Mouse (Mus musculus) 416B (cell line): ENCODE measurements around the gene Zfp354a.
"Not testable (repeated sequence)": the region's sequence is repeated elsewhere in the genome, so short reads cannot be mapped to it uniquely, and the experiment has no call there.

Experiments used
- DNase-seq: peaks from one replicate; pipeline ENCODE4 v3.0.0; 2011; ENCODE audit warnings: low read depth

Gene Zfp354a

GRCm38 (mm10) chr11:51059151-51059571 lies at the start of gene Zfp354a:
Gene Zfp354a, plus strand, starts transcription at chr11:51059257.
- DNase-seq: no peak

GRCm38 (mm10) chr11:51011821-51012220 lies 47.2 kb upstream of the Zfp354a start:
- DNase-seq: no peak

GRCm38 (mm10) chr11:51013936-51014335 lies 45.1 kb upstream of the Zfp354a start, which contains the start of gene Olfr54:
Gene Olfr54, plus strand, starts transcription at chr11:51014236.
- DNase-seq: no peak

- no peak for DNase-seq
These were observed 42.7 kb upstream of the Zfp354a start for GRCm38 (mm10) chr11:51016341-51016740.

- DNase-seq: not testable (repeated sequence)
These were observed 32.2 kb upstream of the Zfp354a start for GRCm38 (mm10) chr11:51026811-51027210.

GRCm38 (mm10) chr11:51029381-51029780 lies 29.7 kb upstream of the Zfp354a start:
- DNase-seq: not testable (repeated sequence)

GRCm38 (mm10) chr11:51030225-51030624 lies 28.8 kb upstream of the Zfp354a start:
- DNase-seq: no peak

GRCm38 (mm10) chr11:51032851-51033250 lies 26.2 kb upstream of the Zfp354a start:
- no peak for DNase-seq

GRCm38 (mm10) chr11:51034141-51034540 lies 24.9 kb upstream of the Zfp354a start:
- DNase-seq: not testable (repeated sequence)

GRCm38 (mm10) chr11:51035951-51036350 lies 23.1 kb upstream of the Zfp354a start:
- DNase-seq: no peak

- DNase-seq: not testable (repeated sequence)
These were observed 14.3 kb upstream of the Zfp354a start for GRCm38 (mm10) chr11:51044776-51045175.

GRCm38 (mm10) chr11:51047809-51048208 lies 11.2 kb upstream of the Zfp354a start, which contains the start of gene Olfr1375:
Gene Olfr1375, plus strand, starts transcription at chr11:51048109.
- not testable (repeated sequence) for DNase-seq

- no peak for DNase-seq
These were observed 7.4 kb upstream of the Zfp354a start for GRCm38 (mm10) chr11:51051678-51052077.

- DNase-seq: no peak
These were observed 5.8 kb upstream of the Zfp354a start for GRCm38 (mm10) chr11:51053230-51053629.

- DNase-seq: no peak
These were observed 583 bp downstream of the Zfp354a start for GRCm38 (mm10) chr11:51059640-51060039.

GRCm38 (mm10) chr11:51060981-51061380 lies 1.9 kb downstream of the Zfp354a start:
- DNase-seq: no peak

GRCm38 (mm10) chr11:51063276-51063675 lies 4.2 kb downstream of the Zfp354a start:
- DNase-seq: no peak

GRCm38 (mm10) chr11:51063841-51064240 lies 4.8 kb downstream of the Zfp354a start:
- DNase-seq: no peak

GRCm38 (mm10) chr11:51084527-51084926 lies 25.5 kb downstream of the Zfp354a start:
- DNase-seq: no peak

- DNase-seq: no peak
These were observed 26.2 kb downstream of the Zfp354a start for GRCm38 (mm10) chr11:51085269-51085668.

- no peak for DNase-seq
These were observed 48.2 kb downstream of the Zfp354a start for GRCm38 (mm10) chr11:51107261-51107660.

GRCm38 (mm10) chr11:51110621-51111020 lies 51.6 kb downstream of the Zfp354a start:
- no peak for DNase-seq
